Mouse (Mus musculus) intestine, embryonic 14.5 days (tissue): ENCODE data around the gene Mroh2a. TPM values are rescaled to one million over a fixed set of nuclear protein-coding genes. Genes with fewer than 3 reads are reported as not detected.

Experiments
- ATAC-seq: fragments of 200-750 bp; cut with Nextera tagmentation; replicated peaks from 2 replicates; pipeline ENCODE4 v1.8.0; 2017; ENCODE audit warnings: low read depth, moderate number of reproducible peaks, moderate TSS enrichment, moderate library complexity; ENCODE audit not compliant: low FRiP score, low TSS enrichment
- DNase-seq: peaks from one replicate; pipeline ENCODE4 v3.0.0-alpha.2; 2018; ENCODE audit warnings: low spot score
- H3K27ac ChIP-seq: fragments of 300-500 bp; sonication (generic); 2 replicates; pipeline ENCODE4 v1.5.1; 2014; ENCODE audit warnings: low read depth, mild to moderate bottlenecking, control low read depth
- H3K27me3 ChIP-seq: fragments of 300-500 bp; sonication (generic); replicated peaks from 2 replicates; pipeline ENCODE4 v1.6.1; 2014; ENCODE audit warnings: low read length, control low read depth; ENCODE audit not compliant: control insufficient read depth, insufficient read depth
- H3K36me3 ChIP-seq: fragments of 300-500 bp; sonication (generic); 2 replicates; pipeline ENCODE4 v1.6.1; 2014; ENCODE audit warnings: low read length, control low read depth; ENCODE audit not compliant: control insufficient read depth, insufficient read depth
- H3K4me1 ChIP-seq: fragments of 300-500 bp; sonication (generic); replicated peaks from 2 replicates; pipeline ENCODE4 v1.6.1; 2014; ENCODE audit warnings: low read length, control low read depth, mixed read lengths; ENCODE audit not compliant: control insufficient read depth, insufficient read depth
- H3K4me2 ChIP-seq: fragments of 300-500 bp; sonication (generic); 2 replicates; pipeline ENCODE4 v1.6.1; 2014; ENCODE audit warnings: low read length
- H3K4me3 ChIP-seq: fragments of 300-500 bp; sonication (generic); 2 replicates; pipeline ENCODE4 v1.5.1; 2014; ENCODE audit warnings: low read depth, low read length, control low read depth, mixed read lengths
- H3K9ac ChIP-seq: fragments of 300-500 bp; sonication (generic); 2 replicates; pipeline ENCODE4 v1.6.1; 2014; ENCODE audit warnings: mild to moderate bottlenecking, low read length
- H3K9me3 ChIP-seq: fragments of 300-500 bp; sonication (generic); 2 replicates; pipeline ENCODE4 v1.6.1; 2016; ENCODE audit warnings: low read length, control low read depth; ENCODE audit not compliant: control insufficient read depth
- WGBS: fragments of 180-500 bp; shearing (Covaris S2); extraction: QIAGEN DNeasy Blood & Tissue Kit; methylation state at CpG from one replicate; pipeline ENCODE4 v1.1.7; 2014; 5-methylcytosine and 5-hydroxymethylcytosine counted together
- polyA plus RNA-seq: library from polyadenylated mRNA; unstranded; fragments of >200 nt; fragmentation: Nextera tagmentation; extraction: Ambion mirVana; gene quantifications from 2 replicates; pipeline ENCODE4 v1.2.1, GENCODE M21; 2014

Mroh2a gene
- polyA plus RNA-seq, 1 experiment from 2014 or later: 1.1 TPM

DNA sequence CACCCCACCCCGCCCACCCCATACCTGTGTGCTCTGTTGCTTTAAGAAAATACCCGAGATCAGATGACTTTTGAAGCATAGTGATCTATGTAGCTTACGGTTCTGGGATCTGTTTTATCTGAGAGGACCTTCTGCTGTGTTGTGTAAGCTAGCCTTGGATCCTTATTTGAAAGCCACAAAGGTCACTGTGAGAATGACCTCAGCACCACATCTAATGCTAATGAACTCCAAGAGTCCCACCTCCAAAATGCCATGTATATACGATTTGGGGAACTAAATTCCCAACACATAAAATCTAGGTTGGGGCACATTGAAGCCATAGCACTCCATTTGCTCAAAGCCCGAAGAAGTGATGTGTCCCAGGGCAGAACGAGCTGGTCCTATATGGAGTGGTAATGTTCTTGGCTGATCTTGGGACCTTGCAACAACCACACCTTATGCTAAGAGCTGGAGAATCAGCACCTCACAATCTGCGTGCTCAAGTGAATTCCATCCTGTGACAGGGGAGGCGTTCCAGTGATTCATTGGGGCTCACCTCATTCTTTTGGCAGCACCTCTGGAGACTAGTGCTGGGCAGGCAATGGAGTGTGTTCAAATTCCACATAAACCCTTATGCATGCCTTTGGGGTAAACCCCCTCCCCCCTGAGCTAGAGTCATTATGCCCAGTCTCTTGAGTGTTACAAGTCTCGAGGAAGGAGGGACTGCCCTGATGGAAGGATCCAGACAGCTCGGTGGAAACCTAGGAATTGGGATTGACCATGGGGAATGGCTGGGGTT is 30.3 kb downstream of the Mroh2a start:
- no peaks in the 10 kb centered on the region for H3K27me3 ChIP-seq
- no peak overlapping the region for H3K9ac ChIP-seq
- H3K4me2 ChIP-seq: no peak overlapping the region
- peaks cover 33% of the 10 kb centered on the region for H3K9me3 ChIP-seq
- ATAC-seq: no peak
- H3K4me1 ChIP-seq: no peaks in the 10 kb centered on the region
- 77% methylated on average over 10 of the region's 10 CpGs for WGBS
- no peak overlapping the region for H3K27ac ChIP-seq
- no peak for DNase-seq
- H3K4me3 ChIP-seq: no peak overlapping the region
- peaks cover 27% of the 10 kb centered on the region for H3K36me3 ChIP-seq

- Histone ChIP-seq H3K9ac (no peak overlapping the region), H3K4me3 (no peak overlapping the region), H3K9me3 (peaks cover 29% of the 10 kb centered on the region), H3K4me1 (no peaks in the 10 kb centered on the region; the same call in 1 of the 2 replicates), H3K4me2 (no peak overlapping the region), H3K27ac (no peak overlapping the region), H3K36me3 (peaks cover 33% of the 10 kb centered on the region), H3K27me3 (no peaks in the 10 kb centered on the region)
- 81% methylated on average over 6 of the region's 6 CpGs for WGBS
- DNase-seq (no peak), ATAC-seq (no peak)
These were observed 30.9 kb downstream of the Mroh2a start for GRCm38 (mm10) chr1:88257681-88258080.

- peaks cover 25% of the 10 kb centered on the region for H3K9me3 ChIP-seq
- DNase-seq (no peak), ATAC-seq (no peak)
- H3K9ac ChIP-seq: no peak overlapping the region
- H3K36me3 ChIP-seq: peaks cover 40% of the 10 kb centered on the region
- WGBS: 71% methylated on average over 6 of the region's 6 CpGs
- H3K27ac ChIP-seq: no peak overlapping the region
- no peak overlapping the region for H3K4me2 ChIP-seq
- H3K4me3 ChIP-seq: no peak overlapping the region
- H3K27me3 ChIP-seq: no peaks in the 10 kb centered on the region
- no peaks in the 10 kb centered on the region; the same call in 1 of the 2 replicates for H3K4me1 ChIP-seq
These were observed 31.6 kb downstream of the Mroh2a start for GRCm38 (mm10) chr1:88258361-88258760.

DNA sequence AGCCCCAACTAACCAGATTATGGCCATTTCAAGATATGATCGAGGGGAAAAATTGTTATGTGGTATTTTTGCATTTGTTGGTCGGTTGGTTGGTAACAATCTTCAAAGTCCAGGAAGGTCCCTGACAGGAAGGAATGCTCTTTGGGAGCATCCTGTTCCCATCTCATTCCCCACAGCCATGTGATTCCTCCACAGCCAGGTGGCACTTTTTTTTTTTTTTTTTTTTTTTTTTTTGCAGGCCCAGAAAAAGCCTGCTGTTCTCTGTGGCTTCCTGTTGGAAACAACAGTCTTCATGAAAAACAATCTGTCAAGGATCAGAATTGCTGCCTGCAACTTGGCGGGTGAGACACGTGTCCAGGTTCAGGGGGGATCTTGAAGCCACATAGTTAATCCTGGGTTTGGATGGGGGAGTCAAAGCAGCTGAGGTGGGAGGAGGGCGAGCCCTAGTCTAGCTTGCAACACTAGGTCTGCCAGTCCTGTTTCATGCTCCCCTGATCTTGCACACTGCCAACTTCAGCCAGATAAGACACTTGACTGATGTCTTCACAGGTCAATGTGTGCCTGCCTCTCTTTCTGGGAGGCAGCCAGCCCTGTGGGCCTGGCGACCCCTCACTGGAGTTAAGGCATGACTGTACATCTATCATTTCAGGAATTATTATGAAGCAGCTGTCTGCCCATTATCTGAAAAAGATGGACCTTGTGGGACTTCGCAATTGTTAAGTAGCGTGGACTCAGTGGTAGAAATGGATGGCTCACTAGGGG is 32.3 kb downstream of the Mroh2a start:
- 68% methylated on average over 8 of the region's 8 CpGs for WGBS
- H3K36me3 ChIP-seq: peaks cover 47% of the 10 kb centered on the region
- H3K4me1 ChIP-seq: no peaks in the 10 kb centered on the region; the same call in 1 of the 2 replicates
- H3K27ac ChIP-seq: no peak overlapping the region
- ATAC-seq (no peak), DNase-seq (no peak)
- no peaks in the 10 kb centered on the region for H3K27me3 ChIP-seq
- H3K4me2 ChIP-seq: no peak overlapping the region
- H3K4me3 ChIP-seq: no peak overlapping the region
- H3K9me3 ChIP-seq: peaks cover 25% of the 10 kb centered on the region
- H3K9ac ChIP-seq: no peak overlapping the region

DNA sequence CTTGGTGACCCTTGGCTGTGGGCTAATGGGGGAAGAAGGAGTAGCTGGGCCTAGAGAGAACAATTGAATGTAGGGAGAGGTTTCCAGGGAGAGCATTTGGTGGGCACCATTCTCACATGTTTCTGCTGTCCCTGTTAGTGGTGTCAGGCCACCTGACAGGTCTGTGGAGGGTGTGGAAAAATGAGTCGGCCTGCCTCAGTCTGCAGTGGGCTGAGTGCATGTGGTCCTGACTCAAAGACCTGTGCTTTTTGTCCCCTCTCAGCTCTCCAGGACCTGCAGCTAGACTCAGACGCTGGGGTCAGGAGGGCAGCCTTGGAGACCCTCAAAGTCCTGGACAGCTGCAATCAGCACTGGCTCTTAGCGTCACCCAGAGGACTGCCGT is 32.8 kb downstream of the Mroh2a start:
- DNase-seq (no peak), ATAC-seq (no peak; the same call in 1 of the 2 replicates)
- Histone ChIP-seq H3K4me3 (no peak overlapping the region), H3K4me2 (no peak overlapping the region), H3K9me3 (peaks cover 25% of the 10 kb centered on the region), H3K27ac (no peak overlapping the region), H3K36me3 (peaks cover 53% of the 10 kb centered on the region), H3K27me3 (no peaks in the 10 kb centered on the region), H3K4me1 (no peaks in the 10 kb centered on the region; the same call in 1 of the 2 replicates), H3K9ac (no peak overlapping the region)
- WGBS: 79% methylated on average over 4 of the region's 4 CpGs

GRCm38 (mm10) chr1:88260114-88260513 is 33.3 kb downstream of the Mroh2a start:
- Histone ChIP-seq H3K27me3 (no peaks in the 10 kb centered on the region), H3K9ac (no peak overlapping the region), H3K9me3 (peaks cover 21% of the 10 kb centered on the region), H3K27ac (no peak overlapping the region), H3K4me1 (no peaks in the 10 kb centered on the region; the same call in 1 of the 2 replicates), H3K36me3 (peaks cover 58% of the 10 kb centered on the region), H3K4me3 (no peak overlapping the region), H3K4me2 (no peak overlapping the region)
- WGBS: 79% methylated on average over 6 of the region's 6 CpGs
- no peak for ATAC-seq
- DNase-seq: no peak

GRCm38 (mm10) chr1:88260604-88261377 is 34.0 kb downstream of the Mroh2a start:
- 83% methylated on average over 10 of the region's 10 CpGs for WGBS
- H3K4me3 ChIP-seq: no peak overlapping the region
- peaks cover 15% of the 10 kb centered on the region for H3K9me3 ChIP-seq
- H3K4me2 ChIP-seq: no peak overlapping the region
- peaks cover 65% of the 10 kb centered on the region for H3K36me3 ChIP-seq
- H3K4me1 ChIP-seq: no peaks in the 10 kb centered on the region; the same call in 1 of the 2 replicates
- H3K27me3 ChIP-seq: no peaks in the 10 kb centered on the region
- no peak for DNase-seq
- no peak for ATAC-seq
- no peak overlapping the region for H3K27ac ChIP-seq
- no peak overlapping the region for H3K9ac ChIP-seq

- DNase-seq (no peak), ATAC-seq (no peak)
- 84% methylated on average over 7 of the region's 7 CpGs for WGBS
- H3K9me3 ChIP-seq: peaks cover 6% of the 10 kb centered on the region
- peaks cover 74% of the 10 kb centered on the region for H3K36me3 ChIP-seq
- H3K4me1 ChIP-seq: no peaks in the 10 kb centered on the region; the same call in 1 of the 2 replicates
- no peak overlapping the region for H3K4me2 ChIP-seq
- no peak overlapping the region for H3K4me3 ChIP-seq
- no peak overlapping the region for H3K27ac ChIP-seq
- H3K27me3 ChIP-seq: no peaks in the 10 kb centered on the region
- no peak overlapping the region for H3K9ac ChIP-seq
These were observed 34.9 kb downstream of the Mroh2a start for GRCm38 (mm10) chr1:88261706-88262105.
